Mouse (Mus musculus): ENCODE data around the gene Zfp995. TPM values are rescaled to one million over a fixed set of nuclear protein-coding genes. Genes with fewer than 3 reads are reported as not detected.
"Not testable (repeated sequence)": the region's sequence is repeated elsewhere in the genome, so short reads cannot be mapped to it uniquely, and the experiment has no call there.

The Zfp995 gene
- total RNA-seq (2012; rRNA removed) (not detected in 2 replicates), polyA plus RNA-seq (2012; ENCODE audit: insufficient read depth in 1 of 2, insufficient read length in 2 of 2, low read depth in 1 of 2, low replicate concordance in 2 of 2, missing spikeins in 1 of 2) (under 1 TPM in 1 of 2 experiments, not detected in 1; 0.43 TPM)

DNA sequence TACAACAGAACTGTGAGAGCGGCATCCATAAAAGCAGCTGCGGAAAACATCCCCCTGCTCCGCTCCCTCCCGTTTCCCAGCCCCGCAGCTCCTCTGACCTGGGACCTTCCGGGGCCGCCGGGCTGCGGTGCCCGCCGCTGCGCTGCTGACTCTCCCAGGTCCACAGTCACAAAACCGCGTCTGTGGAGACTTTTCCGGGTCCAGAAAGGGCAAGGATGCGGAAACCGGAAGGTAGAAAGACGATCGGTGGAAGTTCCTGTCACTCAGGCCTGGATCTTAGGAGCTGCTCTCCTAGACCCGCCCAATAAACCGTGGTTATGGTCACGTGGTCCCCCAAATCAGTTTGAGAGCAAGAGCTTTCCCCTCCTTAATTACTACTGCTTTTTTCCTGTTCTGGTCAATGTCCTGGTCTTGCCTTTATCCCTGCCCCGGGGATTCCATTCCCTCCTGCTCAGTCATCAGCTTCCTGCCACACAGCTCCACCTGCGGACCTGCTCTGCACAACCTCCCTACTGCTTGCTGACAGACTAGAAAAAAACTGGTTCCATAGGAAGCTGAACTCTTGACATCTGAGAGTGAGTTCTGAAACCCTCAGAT lies at the start of gene Zfp995:
Zfp995 (minus strand) TSS at position 471 of the 597 bp plus-strand sequence.
- peak; percentile 42 for DNase-seq (ENCODE audit: low read depth, low spot score)
- H3K9me3 ChIP-seq (replicated peaks; ENCODE audit: insufficient read depth, low read length); H3K27me3 ChIP-seq (ENCODE audit: control insufficient read depth in 1 of 2, insufficient read depth in 2 of 2, low read length in 2 of 2); H3K4me1 ChIP-seq (ENCODE audit: control insufficient read depth in 1 of 2, insufficient read depth in 2 of 2, low read length in 2 of 2); H3K36me3 ChIP-seq (ENCODE audit: control insufficient read depth in 1 of 2, insufficient read depth in 2 of 2, low read length in 2 of 2); H3K4me3 ChIP-seq (ENCODE audit: control insufficient read depth in 1 of 2, insufficient read depth in 1 of 2, low read depth in 2 of 2, low read length in 2 of 2); H3K27ac ChIP-seq (ENCODE audit: control insufficient read depth, low read depth, low read length); H3K79me2 ChIP-seq (ENCODE audit: control insufficient read depth, insufficient read depth, low read length, poor library complexity): not testable (repeated sequence)
- H3K9ac ChIP-seq (ENCODE audit: control insufficient read depth, low read depth, low read length, poor library complexity, severe bottlenecking): 0 out of 2 replicates have a peak within 1 kb of the TSS, but pooled peaks have one; percentile 32

GRCm38 (mm10) chr17:21909039-21909438 lies 687 bp downstream of the Zfp995 start:
- Histone ChIP-seq H3K9me3 (replicated peaks; ENCODE audit: insufficient read depth, low read length) (no peaks in the 10 kb centered on the region), H3K27me3 (ENCODE audit: control insufficient read depth in 1 of 2, insufficient read depth in 2 of 2, low read length in 2 of 2) (no peaks in the 10 kb centered on the region), H3K4me3 (ENCODE audit: control insufficient read depth in 1 of 2, insufficient read depth in 1 of 2, low read depth in 2 of 2, low read length in 2 of 2) (no peak overlapping the region), H3K9ac (ENCODE audit: control insufficient read depth, low read depth, low read length, poor library complexity, severe bottlenecking) (no peak overlapping the region), H3K79me2 (ENCODE audit: control insufficient read depth, insufficient read depth, low read length, poor library complexity) (no peaks in the 10 kb centered on the region), H3K27ac (ENCODE audit: control insufficient read depth, low read depth, low read length) (no peak overlapping the region), H3K4me1 (ENCODE audit: control insufficient read depth in 1 of 2, insufficient read depth in 2 of 2, low read length in 2 of 2) (no peaks in the 10 kb centered on the region), H3K36me3 (ENCODE audit: control insufficient read depth in 1 of 2, insufficient read depth in 2 of 2, low read length in 2 of 2) (no peaks in the 10 kb centered on the region)
- no peak for DNase-seq (ENCODE audit: low read depth, low spot score)
- TF ChIP-seq MAX (IDR thresholded peaks at IDR 0.05; ENCODE audit: low read length) (no peak), E2F4 (IDR thresholded peaks at IDR 0.05; ENCODE audit: borderline replicate concordance, low read depth, low read length) (no peak)

- H3K4me3 ChIP-seq (ENCODE audit: control insufficient read depth in 1 of 2, insufficient read depth in 1 of 2, low read depth in 2 of 2, low read length in 2 of 2): no peak overlapping the region
- TF ChIP-seq MYB (IDR thresholded peaks at IDR 0.05; ENCODE audit: low read depth, low read length) (no peak), BHLHE40 (IDR thresholded peaks at IDR 0.05; ENCODE audit: borderline replicate concordance, low read depth, low read length) (no peak), MAX (IDR thresholded peaks at IDR 0.05; ENCODE audit: low read length) (no peak), MXI1 (IDR thresholded peaks at IDR 0.05; ENCODE audit: low read depth, low read length) (no peak), SMC3 (IDR thresholded peaks at IDR 0.05; ENCODE audit: low read depth, low read length) (no peak), CHD2 (IDR thresholded peaks at IDR 0.05; ENCODE audit: low read length) (no peak), POLR2AphosphoS5 (IDR thresholded peaks at IDR 0.05; ENCODE audit: borderline replicate concordance, low read depth, low read length) (no peak), TCF12 (IDR thresholded peaks at IDR 0.05; ENCODE audit: low read depth, low read length) (no peak), CHD1 (IDR thresholded peaks at IDR 0.05; ENCODE audit: low read depth, low read length) (no peak), POLR2A (IDR thresholded peaks at IDR 0.05; ENCODE audit: control insufficient read depth in 1 of 2, insufficient read depth in 1 of 2, low read depth in 1 of 2, low read length in 2 of 2, poor library complexity in 1 of 2) (no peak), UBTF (IDR thresholded peaks at IDR 0.05; ENCODE audit: borderline replicate concordance, insufficient read depth, low read depth, low read length) (no peak), ZKSCAN1 (IDR thresholded peaks at IDR 0.05; ENCODE audit: low read depth, low read length) (no peak), USF2 (IDR thresholded peaks at IDR 0.05; ENCODE audit: borderline replicate concordance in 1 of 2, insufficient read depth in 1 of 2, low read depth in 1 of 2, low read length in 2 of 2) (no peak), JUND (IDR thresholded peaks at IDR 0.05; ENCODE audit: low read depth, low read length) (no peak), ZNF384 (IDR thresholded peaks at IDR 0.05; ENCODE audit: low read depth, low read length) (no peak), GATA1 (IDR thresholded peaks at IDR 0.05; ENCODE audit: low read depth, low read length) (no peak)
- H3K79me2 ChIP-seq (ENCODE audit: control insufficient read depth, insufficient read depth, low read length, poor library complexity): no peaks in the 10 kb centered on the region
- H3K9me3 ChIP-seq (replicated peaks; ENCODE audit: insufficient read depth, low read length): no peaks in the 10 kb centered on the region
- no peaks in the 10 kb centered on the region for H3K27me3 ChIP-seq (ENCODE audit: control insufficient read depth in 1 of 2, insufficient read depth in 2 of 2, low read length in 2 of 2)
- H3K4me1 ChIP-seq (ENCODE audit: control insufficient read depth in 1 of 2, insufficient read depth in 2 of 2, low read length in 2 of 2): no peaks in the 10 kb centered on the region
- no peak overlapping the region for H3K9ac ChIP-seq (ENCODE audit: control insufficient read depth, low read depth, low read length, poor library complexity, severe bottlenecking)
- no peak for DNase-seq (ENCODE audit: low read depth, low spot score)
- H3K27ac ChIP-seq (ENCODE audit: control insufficient read depth, low read depth, low read length): no peak overlapping the region
- no peaks in the 10 kb centered on the region for H3K36me3 ChIP-seq (ENCODE audit: control insufficient read depth in 1 of 2, insufficient read depth in 2 of 2, low read length in 2 of 2)
Observed at GRCm38 (mm10) chr17:21871256-21871655, 38.5 kb downstream of the Zfp995 start.

- H3K27me3 ChIP-seq (ENCODE audit: control insufficient read depth in 1 of 2, insufficient read depth in 2 of 2, low read length in 2 of 2); H3K4me1 ChIP-seq (ENCODE audit: control insufficient read depth in 1 of 2, insufficient read depth in 2 of 2, low read length in 2 of 2); H3K79me2 ChIP-seq (ENCODE audit: control insufficient read depth, insufficient read depth, low read length, poor library complexity); H3K36me3 ChIP-seq (ENCODE audit: control insufficient read depth in 1 of 2, insufficient read depth in 2 of 2, low read length in 2 of 2); H3K9me3 ChIP-seq (replicated peaks; ENCODE audit: insufficient read depth, low read length); DNase-seq (ENCODE audit: low read depth, low spot score); H3K27ac ChIP-seq (ENCODE audit: control insufficient read depth, low read depth, low read length); H3K4me3 ChIP-seq (ENCODE audit: control insufficient read depth in 1 of 2, insufficient read depth in 1 of 2, low read depth in 2 of 2, low read length in 2 of 2); H3K9ac ChIP-seq (ENCODE audit: control insufficient read depth, low read depth, low read length, poor library complexity, severe bottlenecking): not testable (repeated sequence)
Observed at GRCm38 (mm10) chr17:21846322-21846582, 63.5 kb downstream of the Zfp995 start.
